Mouse (Mus musculus): Measurements from ENCODE around the gene Invs.

DNA sequence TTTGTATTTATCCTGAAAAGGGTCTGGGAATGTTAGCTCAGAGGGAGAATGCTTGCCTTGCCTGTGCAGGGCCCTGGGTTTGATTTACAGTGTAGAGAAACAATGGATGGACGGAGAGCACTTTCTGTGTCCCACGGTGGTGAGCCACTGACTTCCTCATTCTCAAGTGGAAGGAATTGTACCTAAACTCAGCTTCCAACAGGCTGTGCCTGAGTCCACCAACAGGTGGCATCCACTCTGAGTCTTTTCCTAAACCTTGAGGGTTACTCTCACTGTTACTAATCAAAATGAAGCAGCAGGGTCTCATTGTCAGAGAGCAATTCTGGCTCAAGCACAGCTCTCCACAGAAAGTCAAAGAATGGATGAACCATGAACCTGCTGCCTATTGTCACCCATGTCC is 201.7 kb downstream of the Invs start:
- TF ChIP-seq CTCF (conservative IDR thresholded peaks at IDR 0.05; ENCODE audit: low read length) (peak; percentile 65), POU5F1 (IDR thresholded peaks at IDR 0.05; ENCODE audit: borderline replicate concordance, low read length) (no peak)
